34 mouse cellular contexts compared by ENCODE assay signal in genomic region chr3:10974429-10974828, GRCm38 (mm10).
"Had no signal": no experiment of that assay in that cellular context is flagged by ENCODE, and none has a peak within 500 bp of the region (broad histone marks: within the 10 kb centered on the region; RNA-seq: fewer than 3 reads in every experiment).

No protein-coding gene starts in this region.

- H3K9ac ChIP-seq: heart, embryonic 12.5 days; heart, embryonic 13.5 days; heart, embryonic 15.5 days; hindbrain, embryonic 12.5 days; hindbrain, embryonic 13.5 days; hindbrain, embryonic 14.5 days; hindbrain, embryonic 15.5 days; intestine, embryonic 15.5 days; kidney, embryonic 15.5 days had no signal

- H3K36me3 ChIP-seq: heart, embryonic 10.5 days; heart, embryonic 12.5 days; heart, embryonic 13.5 days; heart, embryonic 15.5 days; hindbrain, embryonic 10.5 days; hindbrain, embryonic 12.5 days; hindbrain, embryonic 13.5 days; hindbrain, embryonic 15.5 days; intestine, embryonic 15.5 days; kidney, embryonic 15.5 days had no signal

- ATAC-seq: hindbrain, embryonic 16.5 days; hindbrain, postnatal 0 days; inflammation-experienced regulatory T-cells, adult 6 months; intestine, embryonic 15.5 days; intestine, embryonic 16.5 days; intestine, postnatal 0 days had no signal

- H3K27ac ChIP-seq: heart, embryonic 10.5 days; heart, embryonic 13.5 days; heart, embryonic 15.5 days; hindbrain, embryonic 10.5 days; hindbrain, embryonic 12.5 days; hindbrain, embryonic 13.5 days; hindbrain, embryonic 14.5 days; hindbrain, embryonic 15.5 days; hindbrain, postnatal 0 days; intestine, embryonic 15.5 days; kidney, embryonic 15.5 days; kidney, postnatal 0 days; layer of hippocampus, adult 2 months had no signal

- H3K27me3 ChIP-seq: heart, embryonic 12.5 days; heart, embryonic 13.5 days; heart, embryonic 15.5 days; hindbrain, embryonic 12.5 days; hindbrain, embryonic 13.5 days; hindbrain, embryonic 15.5 days; intestine, embryonic 15.5 days; kidney, embryonic 15.5 days had no signal

- H3K4me2 ChIP-seq: heart, embryonic 11.5 days; heart, embryonic 12.5 days; heart, embryonic 13.5 days; heart, embryonic 15.5 days; hindbrain, embryonic 12.5 days; hindbrain, embryonic 13.5 days; hindbrain, embryonic 14.5 days; hindbrain, embryonic 15.5 days; intestine, embryonic 15.5 days; kidney, embryonic 15.5 days had no signal

- H3K4me1 ChIP-seq: heart, embryonic 10.5 days; heart, embryonic 12.5 days; heart, embryonic 13.5 days; heart, embryonic 15.5 days; hindbrain, embryonic 10.5 days; hindbrain, embryonic 12.5 days; hindbrain, embryonic 13.5 days; hindbrain, embryonic 15.5 days; intestine, embryonic 15.5 days; kidney, embryonic 15.5 days had no signal

- DNase-seq: heart, postnatal 14 days; heart, postnatal 36 days; heart, postnatal 4 days; kidney, adult 11 months; kidney, adult 18-20 months; kidney, adult 2 months; kidney, adult 8-10 months; kidney, adult 9 months; kidney, postnatal 10 days; kidney, postnatal 14 days; kidney, postnatal 25 days; kidney, postnatal 36 days; kidney, postnatal 4 days; layer of hippocampus, adult 9-11 months; layer of hippocampus, postnatal 36 days had no signal

- H3K4me3 ChIP-seq: heart, embryonic 10.5 days; heart, embryonic 12.5 days; heart, embryonic 13.5 days; heart, embryonic 15.5 days; hindbrain, embryonic 10.5 days; hindbrain, embryonic 12.5 days; hindbrain, embryonic 13.5 days; hindbrain, embryonic 15.5 days; intestine, embryonic 15.5 days; kidney, embryonic 15.5 days; layer of hippocampus, adult 2 months had no signal

- H3K9me3 ChIP-seq: heart, embryonic 10.5 days; heart, embryonic 12.5 days; heart, embryonic 13.5 days; heart, embryonic 15.5 days; hindbrain, embryonic 10.5 days; hindbrain, embryonic 12.5 days; hindbrain, embryonic 13.5 days; hindbrain, embryonic 15.5 days; intestine, embryonic 15.5 days; kidney, embryonic 15.5 days had no signal
